Mouse (Mus musculus) ES-Bruce4 (cell line): ENCODE results near the gene 4930523C07Rik.

Experiments used
- CTCF ChIP-seq: IDR thresholded peaks from one replicate; pipeline ENCODE4 v1.8.1; 2011; ENCODE audit warnings: low read depth, low read length
- POLR2A ChIP-seq: IDR thresholded peaks from one replicate; pipeline ENCODE4 v1.8.1; 2011; ENCODE audit warnings: low read length; ENCODE audit not compliant: insufficient read depth

DNA sequence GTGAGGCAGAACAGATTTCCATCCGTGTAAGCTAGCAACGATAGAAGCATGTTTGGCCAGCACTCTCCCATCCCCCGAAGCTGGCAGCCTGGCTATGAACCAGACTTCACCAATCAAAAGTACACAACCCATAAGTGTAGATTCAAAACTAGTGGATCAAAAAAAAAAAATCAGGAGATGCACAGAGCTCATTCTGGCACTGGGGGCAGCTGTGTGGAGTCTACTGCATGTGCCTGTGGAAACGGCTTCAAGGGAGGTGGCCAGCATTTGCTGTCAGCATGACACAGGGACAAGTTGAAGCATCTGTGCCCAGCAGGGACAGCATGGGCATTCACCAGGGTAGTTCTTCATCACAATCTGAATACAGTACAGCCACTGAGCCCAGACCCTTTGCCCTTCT is 16.2 kb upstream of the 4930523C07Rik start:
- TF ChIP-seq POLR2A = no peak
- no peak for TF ChIP-seq CTCF
